Mouse (Mus musculus) heart, postnatal 0 days (tissue): ENCODE measurements at regions not wholly inside any gene's neighbourhood (a gene's known extent, or its start where the extent isn't known, plus 50 kb on each side); places are given as distances from the start of the nearest gene placed in this dataset.

Source experiments
- ATAC-seq: fragments of 200-750 bp; cut with Nextera tagmentation; 2 replicates; pipeline ENCODE4 v1.8.0; 2017; ENCODE audit warnings: low read depth, moderate number of reproducible peaks, moderate library complexity; ENCODE audit not compliant: insufficient read depth
- DNase-seq: peaks from one replicate; pipeline ENCODE4 v3.0.0-alpha.2; 2016; ENCODE audit warnings: low spot score
- H3K27ac ChIP-seq: fragments of 300-500 bp; sonication (generic); 2 replicates; pipeline ENCODE4 v1.5.1; 2014; ENCODE audit warnings: low read depth, mild to moderate bottlenecking
- H3K27me3 ChIP-seq: fragments of 300-500 bp; sonication (generic); 2 replicates; pipeline ENCODE4 v1.6.1; 2014; ENCODE audit warnings: low read length, mixed read lengths; ENCODE audit not compliant: control insufficient read depth, insufficient read depth
- H3K36me3 ChIP-seq: fragments of 300-500 bp; sonication (generic); replicated peaks from 2 replicates; pipeline ENCODE4 v1.6.1; 2014; ENCODE audit warnings: low read length, mixed read lengths; ENCODE audit not compliant: control insufficient read depth, insufficient read depth
- H3K4me1 ChIP-seq: fragments of 300-500 bp; sonication (generic); 2 replicates; pipeline ENCODE4 v1.6.1; 2014; ENCODE audit warnings: antibody characterized with exemption; ENCODE audit not compliant: control insufficient read depth, insufficient read depth
- H3K4me2 ChIP-seq: fragments of 300-500 bp; sonication (generic); 2 replicates; pipeline ENCODE4 v1.6.1; 2014; ENCODE audit warnings: low read depth, mild to moderate bottlenecking, low read length, moderate library complexity
- H3K4me3 ChIP-seq: fragments of 300-500 bp; sonication (generic); 2 replicates; pipeline ENCODE4 v1.5.1; 2014; ENCODE audit warnings: low read depth, low read length
- H3K9ac ChIP-seq: fragments of 300-500 bp; sonication (generic); replicated peaks from 2 replicates; pipeline ENCODE4 v1.6.1; 2014; ENCODE audit warnings: low read depth, low read length, mixed read lengths
- H3K9me3 ChIP-seq: fragments of 300-500 bp; sonication (generic); replicated peaks from 2 replicates; pipeline ENCODE4 v1.6.1; 2016; ENCODE audit warnings: low read length; ENCODE audit not compliant: control insufficient read depth
- CTCF ChIP-seq: IDR thresholded peaks from 2 replicates; pipeline ENCODE4 v1.5.1; 2016; ENCODE audit warnings: antibody characterized with exemption, control low read depth, low read depth
- EP300 ChIP-seq: IDR thresholded peaks from 2 replicates; pipeline ENCODE4 v1.6.1; 2016; ENCODE audit warnings: antibody characterized with exemption, low read depth
- WGBS: fragments of 180-500 bp; shearing (Covaris S2); extraction: QIAGEN DNeasy Blood & Tissue Kit; methylation state at CpG from one replicate; pipeline ENCODE4 v1.1.7; 2014; 5-methylcytosine and 5-hydroxymethylcytosine counted together

DNA sequence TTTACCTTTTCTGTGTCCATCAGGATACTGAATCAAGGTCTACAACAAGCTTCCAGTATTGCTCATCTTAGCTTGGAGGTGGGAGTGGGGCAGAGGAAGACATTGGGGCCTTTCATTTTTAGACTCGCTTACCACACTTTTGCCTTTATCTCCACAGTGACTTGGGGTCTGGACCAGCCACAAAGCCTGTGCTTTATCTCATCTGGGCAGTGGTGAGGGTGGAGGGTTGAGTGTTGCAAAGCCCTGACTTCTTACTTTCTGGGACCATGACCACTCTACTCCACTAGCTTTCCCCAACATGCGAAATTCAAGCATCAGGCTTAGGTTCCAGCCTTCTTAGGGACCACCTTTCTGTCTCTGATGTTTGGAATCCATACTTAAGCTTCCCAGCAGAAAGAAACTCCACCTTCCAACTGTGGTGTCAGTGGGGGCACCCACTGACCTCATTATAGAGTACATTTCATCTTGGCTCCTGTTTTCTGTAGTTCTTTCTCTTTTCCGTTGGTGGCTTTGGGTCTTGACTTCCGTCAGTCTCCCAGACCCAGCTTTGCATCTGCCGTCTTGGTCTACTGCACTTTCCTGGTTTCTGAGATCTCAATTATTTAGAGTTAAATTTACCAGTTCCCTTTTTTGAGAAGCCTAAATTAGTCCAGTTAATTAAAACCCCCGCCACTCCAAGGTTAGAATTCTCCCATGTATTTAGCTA lies 80.5 kb downstream of the Gm815 start:
- Histone ChIP-seq H3K4me1 (no peaks in the 10 kb centered on the region), H3K4me2 (no peak overlapping the region), H3K9me3 (no peaks in the 10 kb centered on the region), H3K27me3 (no peaks in the 10 kb centered on the region), H3K9ac (no peak overlapping the region), H3K4me3 (no peak overlapping the region), H3K36me3 (no peaks in the 10 kb centered on the region), H3K27ac (no peak overlapping the region)
- no peak for TF ChIP-seq EP300
- no peak for TF ChIP-seq CTCF
- no peak for ATAC-seq
- WGBS, result 86% methylated on average over 6 of the region's 6 CpGs
- no peak for DNase-seq

DNA sequence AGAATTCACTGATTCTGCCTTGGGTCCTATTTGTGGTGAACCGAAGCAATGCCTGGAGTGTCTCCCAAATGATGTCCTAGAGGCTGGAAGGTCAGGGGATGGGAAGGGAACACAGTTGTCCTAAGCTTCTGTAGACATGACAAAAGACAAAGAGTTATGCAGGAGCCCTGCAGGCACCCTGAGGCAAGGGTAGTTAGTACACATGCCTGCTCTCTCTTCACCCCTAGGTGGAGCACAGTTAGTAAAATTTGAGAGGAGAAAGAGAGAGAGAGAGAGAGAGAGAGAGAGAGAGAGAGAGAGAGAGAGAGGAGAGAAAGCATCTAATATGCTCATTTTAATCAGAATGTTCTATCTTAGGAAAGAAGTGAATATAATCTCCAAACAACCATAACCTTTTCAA lies 87.4 kb downstream of the Gm815 start:
- Histone ChIP-seq H3K4me1 (peaks cover 15% of the 10 kb centered on the region), H3K4me3 (no peak overlapping the region), H3K36me3 (no peaks in the 10 kb centered on the region), H3K27me3 (no peaks in the 10 kb centered on the region), H3K9ac (no peak overlapping the region), H3K27ac (no peak overlapping the region), H3K9me3 (no peaks in the 10 kb centered on the region), H3K4me2 (no peak overlapping the region)
- 60% methylated on average over 1 of the region's 1 CpGs for WGBS
- DNase-seq (peak; percentile 71), ATAC-seq (peak; percentile 44; the same call in 1 of the 2 replicates)
- TF ChIP-seq CTCF, result peak; percentile 57
- TF ChIP-seq EP300, result no peak

DNA sequence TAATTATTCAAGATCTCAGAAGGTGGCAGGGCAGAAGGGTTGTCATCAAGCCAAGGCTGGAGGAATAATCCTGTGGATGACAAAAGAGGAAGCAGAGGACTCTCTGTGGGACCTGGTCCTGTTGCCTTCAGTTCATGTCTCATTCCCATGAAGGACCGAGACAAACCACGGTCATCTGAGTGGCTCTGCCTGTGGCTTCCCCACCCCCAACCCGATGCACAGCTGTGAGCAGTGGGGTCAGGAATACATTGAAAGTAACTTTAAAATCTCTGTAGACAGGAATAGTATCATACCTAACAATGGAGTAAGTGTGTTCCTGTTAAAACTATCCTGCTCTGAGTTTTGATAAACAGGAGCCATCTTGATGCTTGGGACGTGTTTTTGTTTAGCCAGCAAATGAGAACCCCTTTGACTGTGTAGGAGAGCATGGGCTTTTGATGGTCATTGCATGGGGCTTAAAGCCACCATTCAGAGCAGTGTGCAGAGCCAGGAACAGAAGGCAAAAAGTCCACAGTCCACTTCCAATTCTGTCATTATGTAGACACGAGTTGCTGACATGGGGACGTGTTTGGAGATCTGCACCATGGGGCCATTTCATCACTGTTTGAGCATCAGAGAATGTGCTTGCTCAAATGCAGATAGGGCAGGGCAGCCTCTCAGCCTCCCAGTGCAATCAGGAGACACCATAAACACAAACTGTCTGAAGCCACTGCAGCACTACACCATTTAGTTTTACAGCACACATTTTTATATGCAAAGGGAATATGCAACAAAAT lies 88.3 kb downstream of the Gm815 start:
- Histone ChIP-seq H3K4me3 (no peak overlapping the region), H3K9ac (no peak overlapping the region), H3K36me3 (no peaks in the 10 kb centered on the region), H3K27me3 (no peaks in the 10 kb centered on the region), H3K27ac (peak overlapping the region; percentile 43; the same call in 1 of the 2 replicates), H3K4me2 (no peak overlapping the region), H3K4me1 (peaks cover 15% of the 10 kb centered on the region), H3K9me3 (no peaks in the 10 kb centered on the region)
- 51% methylated on average over 6 of the region's 6 CpGs for WGBS
- ATAC-seq, result peak; percentile 59
- TF ChIP-seq CTCF, result no peak
- TF ChIP-seq EP300, result no peak
- DNase-seq, result no peak

DNA sequence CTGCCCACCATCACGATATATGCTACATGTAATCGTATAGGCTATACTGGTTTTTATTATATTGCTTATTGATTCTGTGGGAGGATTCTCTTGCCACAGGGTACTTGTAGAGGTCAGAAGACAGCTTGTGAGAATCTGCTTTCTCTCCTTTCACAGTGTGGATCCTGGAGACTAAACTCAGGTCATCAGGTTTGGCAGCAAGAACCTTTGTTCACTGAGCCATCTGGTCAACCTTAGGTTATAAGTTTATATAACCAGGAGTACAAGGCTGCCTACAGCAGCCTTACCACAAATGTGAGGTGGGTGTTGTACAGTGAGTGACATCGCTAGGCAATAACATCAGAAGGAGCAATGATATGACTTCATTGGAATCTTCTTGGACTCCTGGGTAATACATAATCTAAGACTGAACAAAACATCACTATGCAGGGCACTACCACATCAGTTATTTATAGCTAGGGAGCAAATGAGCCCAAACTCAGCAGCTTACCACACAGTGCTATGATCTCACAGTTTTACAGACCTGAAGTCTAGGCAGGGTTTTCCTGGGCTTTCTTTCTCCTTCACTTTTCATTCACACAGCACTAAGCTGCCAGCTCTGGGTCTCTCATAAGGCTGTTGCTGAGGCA lies 89.0 kb downstream of the Gm815 start:
- TF ChIP-seq CTCF (no peak), EP300 (no peak)
- ATAC-seq, result peak; percentile 83
- no peak overlapping the region for H3K9ac ChIP-seq
- no peaks in the 10 kb centered on the region for H3K27me3 ChIP-seq
- H3K4me3 ChIP-seq, result no peak overlapping the region
- 79% methylated on average over 3 of the region's 3 CpGs for WGBS
- H3K27ac ChIP-seq, result peak overlapping the region; percentile 43
- no peaks in the 10 kb centered on the region for H3K36me3 ChIP-seq
- no peaks in the 10 kb centered on the region for H3K9me3 ChIP-seq
- DNase-seq, result peak; percentile 44
- H3K4me2 ChIP-seq, result no peak overlapping the region
- H3K4me1 ChIP-seq, result peaks cover 15% of the 10 kb centered on the region

DNA sequence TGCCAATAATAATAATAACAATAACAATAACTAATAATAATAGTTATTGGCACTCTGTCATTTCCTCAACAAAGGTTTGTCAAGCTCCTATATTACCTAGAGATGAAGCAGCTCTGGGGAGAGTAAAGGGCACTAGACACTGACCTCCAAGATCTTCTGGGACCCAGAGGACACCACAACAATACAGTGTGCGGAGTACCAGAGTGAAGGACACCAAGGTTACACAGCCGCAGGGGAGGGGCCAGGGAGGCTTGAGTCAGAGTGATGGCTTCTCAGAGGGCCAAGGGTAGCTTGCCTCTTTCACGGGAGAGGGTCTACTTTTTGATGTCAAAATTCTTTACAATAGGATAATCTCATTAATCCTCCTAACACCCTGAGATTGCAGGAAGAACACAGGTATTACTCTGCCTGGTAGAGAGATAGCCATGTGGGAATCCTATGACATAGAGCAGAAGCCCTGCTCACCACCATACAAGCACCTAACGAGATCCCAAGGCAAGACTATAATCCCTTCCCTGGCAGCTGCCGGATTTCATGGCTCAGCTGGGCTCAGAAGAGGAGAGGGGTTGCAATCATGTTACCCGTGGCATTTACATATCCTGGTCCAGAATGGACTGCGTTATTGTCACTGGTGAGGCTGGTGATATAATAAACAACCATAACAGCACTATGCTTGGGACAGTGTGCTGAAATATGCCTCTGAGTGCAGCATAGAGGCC lies 91.1 kb downstream of the Gm815 start:
- ATAC-seq (no peak), DNase-seq (no peak)
- H3K36me3 ChIP-seq, result no peaks in the 10 kb centered on the region
- no peaks in the 10 kb centered on the region for H3K9me3 ChIP-seq
- TF ChIP-seq EP300 (no peak), CTCF (no peak)
- 63% methylated on average over 7 of the region's 7 CpGs for WGBS
- H3K4me1 ChIP-seq, result peaks cover 15% of the 10 kb centered on the region
- no peaks in the 10 kb centered on the region for H3K27me3 ChIP-seq
- H3K27ac ChIP-seq, result no peak overlapping the region
- H3K9ac ChIP-seq, result no peak overlapping the region
- no peak overlapping the region for H3K4me3 ChIP-seq
- no peak overlapping the region for H3K4me2 ChIP-seq
